Mouse (Mus musculus) limb, embryonic 12.5 days (tissue): Measurements from ENCODE around the gene Rcsd1. TPM values are rescaled to one million over a fixed set of nuclear protein-coding genes. Genes with fewer than 3 reads are reported as not detected.
"Not testable (repeated sequence)": the region's sequence is repeated elsewhere in the genome, so short reads cannot be mapped to it uniquely, and the experiment has no call there.

ENCODE experiments used
- ATAC-seq: fragments of 200-750 bp; cut with Nextera tagmentation; 2 replicates; pipeline ENCODE4 v1.8.0; 2017; ENCODE audit warnings: low read depth, moderate TSS enrichment; ENCODE audit not compliant: insufficient number of reproducible peaks, insufficient read depth, low FRiP score, low TSS enrichment
- H3K27ac ChIP-seq: fragments of 300-500 bp; sonication (generic); 2 replicates; pipeline ENCODE4 v1.5.1; 2016; ENCODE audit warnings: mild to moderate bottlenecking, moderate library complexity
- H3K27me3 ChIP-seq: fragments of 300-500 bp; sonication (generic); 2 replicates; pipeline ENCODE4 v1.6.1; 2016; ENCODE audit warnings: mild to moderate bottlenecking, moderate library complexity
- H3K36me3 ChIP-seq: fragments of 300-500 bp; sonication (generic); 2 replicates; pipeline ENCODE4 v1.6.1; 2016; ENCODE audit warnings: mild to moderate bottlenecking, moderate library complexity
- H3K4me1 ChIP-seq: fragments of 300-500 bp; sonication (generic); replicated peaks from 2 replicates; pipeline ENCODE4 v1.6.1; 2016
- H3K4me2 ChIP-seq: fragments of 300-500 bp; sonication (generic); 2 replicates; pipeline ENCODE4 v1.6.1; 2016; ENCODE audit warnings: mild to moderate bottlenecking, moderate library complexity
- H3K4me3 ChIP-seq: fragments of 300-500 bp; sonication (generic); replicated peaks from 2 replicates; pipeline ENCODE4 v1.5.1; 2016; ENCODE audit warnings: mild to moderate bottlenecking
- H3K9ac ChIP-seq: fragments of 300-500 bp; sonication (generic); replicated peaks from 2 replicates; pipeline ENCODE4 v1.6.1; 2016; ENCODE audit warnings: mild to moderate bottlenecking, moderate library complexity
- H3K9me3 ChIP-seq: fragments of 300-500 bp; sonication (generic); 2 replicates; pipeline ENCODE4 v1.6.1; 2016; ENCODE audit warnings: mild to moderate bottlenecking, moderate library complexity
- WGBS: fragments of 180-500 bp; shearing (Covaris S2); methylation state at CpG from one replicate; pipeline ENCODE4 v1.1.7; 2016; 5-methylcytosine and 5-hydroxymethylcytosine counted together
- polyA plus RNA-seq: library from polyadenylated mRNA; unstranded; fragments of >200 nt; fragmentation: Nextera tagmentation; extraction: Ambion mirVana; gene quantifications from 2 replicates; pipeline ENCODE4 v1.2.1, GENCODE M21; 2016

The Rcsd1 gene
- polyA plus RNA-seq, 1 experiment from 2014 or later, result 10.8 TPM

- no peak overlapping the region for H3K9ac ChIP-seq
- H3K27ac ChIP-seq, result no peak overlapping the region
- WGBS, result 35% methylated on average over 6 of the region's 6 CpGs
These were observed 23.2 kb downstream of the Rcsd1 start for GRCm38 (mm10) chr1:165686349-165686748.

DNA sequence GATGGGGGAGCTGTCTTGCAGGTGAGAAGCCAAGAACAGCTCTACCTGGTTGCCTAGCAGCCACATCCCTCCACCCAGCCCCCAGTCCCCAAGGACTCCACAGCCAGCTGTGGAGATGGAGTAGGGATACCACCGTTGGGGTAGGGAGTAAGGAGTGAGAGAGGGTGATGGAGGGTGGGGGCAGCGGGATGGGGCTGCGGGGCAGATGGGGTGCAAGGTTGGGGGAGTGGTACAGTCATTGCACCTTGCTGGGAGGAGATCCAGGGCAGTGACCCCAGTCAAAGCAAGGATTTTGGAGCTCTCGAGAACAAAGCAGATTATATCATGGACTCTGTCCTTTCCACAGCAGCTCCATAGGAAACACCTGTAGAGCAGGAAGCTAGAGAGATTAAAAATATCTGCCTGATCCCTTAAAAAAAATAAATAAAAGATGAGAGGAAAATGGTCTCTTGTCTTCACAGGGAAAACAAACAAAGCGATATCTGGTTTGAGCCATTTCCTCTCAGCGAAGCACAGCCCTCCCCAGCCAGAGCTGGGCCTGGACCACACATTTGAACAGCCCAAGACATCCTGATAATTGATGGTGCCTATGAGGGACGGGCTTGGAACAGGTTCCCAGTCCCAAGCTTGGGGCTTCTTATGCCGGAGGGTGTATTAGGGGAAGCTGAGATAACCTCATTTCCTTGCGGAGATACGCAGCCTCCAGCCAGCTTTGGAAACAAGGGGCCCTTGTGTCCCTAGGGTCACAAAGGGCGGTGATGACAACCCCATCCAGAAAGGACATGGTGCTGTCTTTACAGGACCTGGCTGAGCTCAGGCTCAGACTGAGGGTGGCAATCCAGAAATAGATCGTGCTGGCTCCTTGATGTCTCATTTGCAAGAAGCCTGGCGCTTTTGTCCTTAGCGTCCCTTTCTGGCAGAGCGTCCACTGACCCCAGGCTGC, 25.0 kb downstream of the Rcsd1 start:
- Histone ChIP-seq H3K27me3 (no peaks in the 10 kb centered on the region), H3K4me1 (peaks cover 18% of the 10 kb centered on the region), H3K4me2 (no peak overlapping the region), H3K9ac (no peak overlapping the region), H3K36me3 (no peaks in the 10 kb centered on the region), H3K27ac (no peak overlapping the region), H3K9me3 (no peaks in the 10 kb centered on the region), H3K4me3 (no peak overlapping the region)
- ATAC-seq, result no peak
- 66% methylated on average over 15 of the region's 15 CpGs for WGBS

More at GRCm38 (mm10) chr1:165686349-165686748, 23.2 kb downstream of the Rcsd1 start:
- Histone ChIP-seq H3K4me2 (no peak overlapping the region), H3K27me3 (no peaks in the 10 kb centered on the region), H3K4me1 (peaks cover 29% of the 10 kb centered on the region), H3K36me3 (no peaks in the 10 kb centered on the region), H3K9me3 (no peaks in the 10 kb centered on the region), H3K4me3 (no peak overlapping the region)
- no peak for ATAC-seq

DNA sequence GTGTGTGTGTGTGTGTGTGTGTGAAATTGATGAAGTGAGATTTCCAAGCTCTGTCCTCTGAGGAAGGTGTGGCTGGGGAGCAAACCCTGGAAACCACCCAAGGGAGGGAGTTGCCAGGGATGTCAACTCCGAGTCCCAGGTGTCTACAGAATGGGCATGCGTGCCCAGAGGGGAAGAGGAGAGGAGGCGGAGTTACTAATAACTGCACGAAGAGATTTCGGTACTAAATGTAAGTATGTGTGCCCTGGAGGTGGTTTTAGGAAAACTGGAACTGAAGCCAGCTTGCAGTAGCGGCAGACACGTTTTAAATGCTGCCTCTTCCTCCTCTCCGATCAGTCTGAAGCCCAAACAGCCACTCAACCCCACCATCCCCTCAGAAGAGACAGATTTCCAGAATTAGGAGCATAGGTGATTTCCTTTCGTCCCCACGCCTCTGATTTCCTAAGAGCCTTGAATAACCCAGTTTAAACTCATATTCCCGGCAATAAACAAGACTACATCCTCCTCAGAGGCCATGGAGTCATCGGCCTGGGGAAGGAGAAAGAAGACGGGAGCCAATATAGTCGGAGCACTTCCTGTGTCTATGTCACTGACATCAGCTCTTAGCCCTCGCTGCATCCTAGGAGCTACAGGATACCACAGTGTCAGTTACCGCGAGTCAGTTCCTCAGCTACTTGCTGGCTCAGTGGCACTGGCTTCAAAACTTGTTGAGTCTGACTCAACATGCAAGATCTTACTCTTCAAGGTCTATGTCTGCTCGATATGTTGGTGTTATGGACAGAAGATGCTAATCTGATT, 27.3 kb downstream of the Rcsd1 start:
- ATAC-seq, result no peak

DNA sequence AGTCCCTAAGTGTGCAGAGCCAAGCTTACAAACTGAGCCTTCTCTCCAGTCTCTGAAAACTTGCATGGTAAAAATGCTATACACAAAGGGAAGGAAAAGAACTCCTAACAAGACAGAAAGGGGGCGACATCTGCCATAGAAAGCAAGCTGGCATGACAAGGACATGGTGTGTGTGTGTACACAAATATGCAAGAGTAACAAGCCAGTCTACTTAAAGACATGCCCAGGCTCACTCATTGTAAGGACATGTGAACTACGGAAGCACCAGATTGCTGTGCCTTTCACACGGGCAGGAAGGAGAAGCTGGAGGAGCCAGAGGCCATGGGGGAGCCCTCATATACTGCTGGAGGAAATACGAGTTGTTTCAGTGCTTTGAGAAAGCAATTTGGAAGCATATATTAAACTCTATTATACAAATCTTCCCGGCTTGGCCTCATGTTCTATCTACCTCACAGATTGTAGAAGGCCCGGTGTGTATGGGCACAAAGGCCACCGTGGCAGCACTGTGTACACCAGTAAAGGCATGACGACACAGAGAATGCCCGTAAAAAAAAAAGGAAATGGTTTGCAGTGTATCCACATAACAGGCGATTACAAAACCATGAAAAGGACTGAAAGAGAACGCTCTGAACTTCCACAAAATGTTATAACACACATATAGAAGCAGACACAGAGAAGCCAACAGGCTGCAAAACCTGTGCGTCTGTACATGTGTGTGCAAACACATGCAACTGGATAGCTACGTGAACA, 28.3 kb downstream of the Rcsd1 start:
- no peak overlapping the region for H3K27ac ChIP-seq
- no peaks in the 10 kb centered on the region for H3K9me3 ChIP-seq
- 62% methylated on average over 13 of the region's 13 CpGs for WGBS
- H3K4me3 ChIP-seq, result no peak overlapping the region
- H3K36me3 ChIP-seq, result no peaks in the 10 kb centered on the region
- H3K4me1 ChIP-seq, result peaks cover 5% of the 10 kb centered on the region; the same call in 1 of the 2 replicates
- H3K27me3 ChIP-seq, result no peaks in the 10 kb centered on the region
- no peak overlapping the region for H3K4me2 ChIP-seq
- H3K9ac ChIP-seq, result no peak overlapping the region
- ATAC-seq, result no peak; the same call in 1 of the 2 replicates

More for the DNA sequence above, 27.3 kb downstream of the Rcsd1 start:
- H3K9me3 ChIP-seq, result no peaks in the 10 kb centered on the region
- no peaks in the 10 kb centered on the region for H3K36me3 ChIP-seq
- peaks cover 14% of the 10 kb centered on the region for H3K4me1 ChIP-seq
- H3K9ac ChIP-seq, result no peak overlapping the region
- no peak overlapping the region for H3K4me3 ChIP-seq
- H3K27ac ChIP-seq, result no peak overlapping the region
- 73% methylated on average over 18 of the region's 18 CpGs for WGBS
- H3K27me3 ChIP-seq, result no peaks in the 10 kb centered on the region
- no peak overlapping the region for H3K4me2 ChIP-seq

- not testable (repeated sequence) for H3K4me2 ChIP-seq, ATAC-seq, H3K27me3 ChIP-seq, H3K9ac ChIP-seq, H3K4me1 ChIP-seq, H3K4me3 ChIP-seq, H3K9me3 ChIP-seq, H3K36me3 ChIP-seq
- 0 out of 2 replicates have a peak overlapping the region, but pooled peaks have one; percentile 12 for H3K27ac ChIP-seq
These were observed 29.5 kb downstream of the Rcsd1 start for GRCm38 (mm10) chr1:165680086-165680485.

DNA sequence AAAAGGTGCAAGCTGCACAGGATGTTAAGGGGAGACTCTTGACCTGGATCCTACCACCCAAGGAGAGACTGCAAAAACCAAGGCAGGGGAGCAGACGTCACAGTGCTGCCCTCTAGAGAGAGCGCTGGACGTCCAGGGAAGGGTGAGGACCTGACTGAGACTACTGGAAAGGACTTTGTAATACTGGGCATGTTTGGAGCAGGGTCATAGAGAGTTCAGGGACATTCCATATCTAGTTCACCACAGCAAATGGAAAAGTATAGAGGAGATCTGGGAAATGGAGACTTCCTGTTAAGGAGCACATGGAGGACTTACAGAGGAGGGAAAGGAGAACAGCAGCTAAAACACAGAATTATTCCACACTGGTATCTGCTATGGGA, 29.9 kb downstream of the Rcsd1 start:
- Histone ChIP-seq H3K36me3 (no peaks in the 10 kb centered on the region), H3K27me3 (no peaks in the 10 kb centered on the region), H3K4me3 (no peak overlapping the region), H3K4me1 (0 out of 2 replicates have a peak, but pooled peaks cover 3% of the 10 kb centered on the region), H3K27ac (no peak overlapping the region), H3K4me2 (no peak overlapping the region), H3K9ac (no peak overlapping the region), H3K9me3 (no peaks in the 10 kb centered on the region)
- 52% methylated on average over 3 of the region's 3 CpGs for WGBS
- no peak for ATAC-seq

DNA sequence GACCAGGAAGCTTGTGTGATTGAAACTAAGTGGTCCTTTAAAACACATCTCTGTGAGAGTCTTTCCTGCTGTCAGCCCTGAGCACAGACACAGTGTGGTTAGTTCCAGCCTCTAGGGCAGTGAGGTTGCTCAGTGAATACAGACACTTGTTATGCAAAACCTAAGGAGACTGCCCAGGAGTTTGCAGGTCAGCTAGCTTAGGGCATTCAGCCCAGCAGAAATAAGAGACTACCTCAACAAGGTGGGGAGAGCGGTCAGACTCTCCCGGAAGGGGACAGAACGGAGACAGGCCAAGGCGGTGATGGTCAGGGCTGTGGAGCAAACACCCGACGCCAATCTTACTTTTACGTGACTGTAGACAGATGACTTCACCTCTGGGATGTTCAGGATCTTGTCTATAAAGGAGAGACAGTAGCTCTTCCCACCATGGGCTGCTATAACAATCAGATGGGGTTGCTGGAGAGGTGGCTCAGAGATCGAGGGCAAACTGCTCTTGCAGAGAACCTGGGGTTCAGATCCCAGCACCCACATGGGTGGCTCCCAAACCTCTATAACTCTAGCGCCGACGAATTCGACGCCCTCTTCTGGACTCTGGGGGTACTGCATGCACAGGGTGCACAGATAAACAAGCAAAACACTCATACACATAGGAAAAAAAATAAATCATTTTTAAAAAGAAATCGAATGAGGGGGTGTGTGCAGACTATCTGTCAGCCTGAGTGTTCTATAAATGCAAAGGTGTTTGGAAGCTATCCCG, 30.5 kb downstream of the Rcsd1 start:
- H3K9me3 ChIP-seq, result no peaks in the 10 kb centered on the region
- 0 out of 2 replicates have a peak, but pooled peaks cover 3% of the 10 kb centered on the region for H3K4me1 ChIP-seq
- no peak overlapping the region for H3K4me3 ChIP-seq
- no peak overlapping the region for H3K27ac ChIP-seq
- no peak for ATAC-seq
- no peak overlapping the region for H3K4me2 ChIP-seq
- no peak overlapping the region for H3K9ac ChIP-seq
- H3K27me3 ChIP-seq, result no peaks in the 10 kb centered on the region
- WGBS, result 77% methylated on average over 15 of the region's 15 CpGs
- no peaks in the 10 kb centered on the region for H3K36me3 ChIP-seq

GRCm38 (mm10) chr1:165677558-165677957, 32.0 kb downstream of the Rcsd1 start:
- no peak overlapping the region for H3K27ac ChIP-seq
- H3K4me1 ChIP-seq, result 0 out of 2 replicates have a peak, but pooled peaks cover 3% of the 10 kb centered on the region
- H3K27me3 ChIP-seq, result no peaks in the 10 kb centered on the region
- no peak overlapping the region for H3K4me2 ChIP-seq
- WGBS, result 63% methylated on average over 4 of the region's 4 CpGs
- no peak for ATAC-seq
- H3K9me3 ChIP-seq, result no peaks in the 10 kb centered on the region
- no peak overlapping the region for H3K4me3 ChIP-seq
- H3K36me3 ChIP-seq, result no peaks in the 10 kb centered on the region
- H3K9ac ChIP-seq, result no peak overlapping the region

- Histone ChIP-seq H3K4me2 (no peak overlapping the region), H3K9me3 (no peaks in the 10 kb centered on the region), H3K4me1 (0 out of 2 replicates have a peak, but pooled peaks cover 3% of the 10 kb centered on the region), H3K4me3 (no peak overlapping the region), H3K36me3 (no peaks in the 10 kb centered on the region), H3K27me3 (no peaks in the 10 kb centered on the region), H3K27ac (no peak overlapping the region), H3K9ac (no peak overlapping the region)
- ATAC-seq, result no peak
- WGBS, result 67% methylated on average over 3 of the region's 3 CpGs
These were observed 32.6 kb downstream of the Rcsd1 start for GRCm38 (mm10) chr1:165676993-165677392.

GRCm38 (mm10) chr1:165675167-165675566, 34.4 kb downstream of the Rcsd1 start:
- Histone ChIP-seq H3K9ac (no peak overlapping the region), H3K27me3 (no peaks in the 10 kb centered on the region), H3K4me2 (no peak overlapping the region), H3K36me3 (no peaks in the 10 kb centered on the region), H3K4me1 (no peaks in the 10 kb centered on the region), H3K9me3 (no peaks in the 10 kb centered on the region), H3K4me3 (no peak overlapping the region), H3K27ac (no peak overlapping the region)
- WGBS, result 94% methylated on average over 9 of the region's 9 CpGs
- ATAC-seq, result no peak
